Mouse (Mus musculus) MEL (cell line): Measurements from ENCODE around the gene Cnpy3. TPM values are rescaled to one million over a fixed set of nuclear protein-coding genes. Genes with fewer than 3 reads are reported as not detected.

Experiments used
- DNase-seq: peaks from one replicate; pipeline ENCODE4 v3.0.0; 2011; ENCODE audit warnings: low read depth, low spot score
- H3K27ac ChIP-seq: 2 replicates; pipeline ENCODE4 v1.5.1; 2012; ENCODE audit warnings: low read depth, mild to moderate bottlenecking, control low read depth, low read length, moderate library complexity; ENCODE audit not compliant: control insufficient read depth
- H3K27me3 ChIP-seq, 2 experiments: fragments of 150-350 bp in 1 of 2; sonication (generic) in 1 of 2; 2 replicates each; pipeline ENCODE4 v1.6.1; 2012; ENCODE audit warnings: low read length in 2 of 2, mild to moderate bottlenecking in 2 of 2, improper control_type of control experiment in 1 of 2, moderate library complexity in 1 of 2; ENCODE audit not compliant: insufficient read depth in 2 of 2, control insufficient read depth in 1 of 2
- H3K36me3 ChIP-seq, 2 experiments: 2 replicates each; pipeline ENCODE4 v1.6.1; 2012 to 2014; ENCODE audit warnings: low read length in 2 of 2, improper control_type of control experiment in 1 of 2, inconsistent platforms in 1 of 2, mild to moderate bottlenecking in 1 of 2; ENCODE audit not compliant: insufficient read depth in 2 of 2, control insufficient read depth in 1 of 2
- H3K4me1 ChIP-seq, 2 experiments: fragments of 150-350 bp in 1 of 2; sonication (generic) in 1 of 2; 2 replicates each; pipeline ENCODE4 v1.6.1; 2012; ENCODE audit warnings: low read length in 2 of 2, improper control_type of control experiment in 1 of 2, mild to moderate bottlenecking in 1 of 2; ENCODE audit not compliant: insufficient read depth in 2 of 2, control insufficient read depth in 1 of 2
- H3K4me3 ChIP-seq, 2 experiments: fragments of 150-350 bp in 1 of 2; sonication (generic) in 1 of 2; 2 replicates each; pipeline ENCODE4 v1.5.1; 2012; ENCODE audit warnings: low read depth in 2 of 2, low read length in 2 of 2, mild to moderate bottlenecking in 2 of 2, moderate library complexity in 2 of 2, control low read depth in 1 of 2, improper control_type of control experiment in 1 of 2; ENCODE audit not compliant: control insufficient read depth in 1 of 2, insufficient read depth in 1 of 2
- H3K79me2 ChIP-seq: 2 replicates; pipeline ENCODE4 v1.6.1; 2012; ENCODE audit warnings: mild to moderate bottlenecking, low read length, moderate library complexity; ENCODE audit not compliant: control insufficient read depth, poor library complexity, insufficient read depth
- H3K9ac ChIP-seq: 2 replicates; pipeline ENCODE4 v1.6.1; 2012; ENCODE audit warnings: low read depth, mild to moderate bottlenecking, control low read depth, low read length, moderate library complexity; ENCODE audit not compliant: control insufficient read depth, poor library complexity, severe bottlenecking
- H3K9me3 ChIP-seq: fragments of 150-350 bp; sonication (generic); replicated peaks from 2 replicates; pipeline ENCODE4 v1.6.1; 2012; ENCODE audit warnings: mild to moderate bottlenecking, low read length, improper control_type of control experiment, moderate library complexity; ENCODE audit not compliant: insufficient read depth
- BHLHE40 ChIP-seq: IDR thresholded peaks from 2 replicates; pipeline ENCODE4 v1.6.1; 2012; ENCODE audit warnings: low read depth, mild to moderate bottlenecking, inconsistent platforms, low read length, improper control_type of control experiment, borderline replicate concordance
- CHD1 ChIP-seq: IDR thresholded peaks from 2 replicates; pipeline ENCODE4 v1.6.1; 2012; ENCODE audit warnings: low read depth, mild to moderate bottlenecking, inconsistent platforms, low read length, improper control_type of control experiment
- CHD2 ChIP-seq: IDR thresholded peaks from 2 replicates; pipeline ENCODE4 v1.6.1; 2011; ENCODE audit warnings: low read length, improper control_type of control experiment
- CTCF ChIP-seq, 3 experiments: IDR thresholded peaks in 2 of 3; conservative IDR thresholded peaks in 1 of 3; 2 replicates each; pipeline ENCODE4 v1.5.1; 2011 to 2012; ENCODE audit warnings: low read length in 3 of 3, low read depth in 2 of 3, mild to moderate bottlenecking in 2 of 3, improper control_type of control experiment in 1 of 3, inconsistent platforms in 1 of 3, mixed read lengths in 1 of 3, moderate library complexity in 1 of 3; ENCODE audit not compliant: control insufficient read depth in 1 of 3, insufficient read depth in 1 of 3, poor library complexity in 1 of 3, severe bottlenecking in 1 of 3
- E2F4 ChIP-seq: IDR thresholded peaks from 2 replicates; pipeline ENCODE4 v1.6.1; 2011; ENCODE audit warnings: low read depth, low read length, improper control_type of control experiment, borderline replicate concordance
- GABPA ChIP-seq: IDR thresholded peaks from 2 replicates; pipeline ENCODE4 v1.6.1; 2012; ENCODE audit warnings: low read depth, mild to moderate bottlenecking, inconsistent platforms, low read length, improper control_type of control experiment, moderate library complexity
- HCFC1 ChIP-seq: IDR thresholded peaks from 2 replicates; pipeline ENCODE4 v1.6.1; 2012; ENCODE audit warnings: low read depth, mild to moderate bottlenecking, inconsistent platforms, low read length, improper control_type of control experiment, moderate library complexity
- MAFK ChIP-seq: IDR thresholded peaks from 2 replicates; pipeline ENCODE4 v1.6.1; 2011; ENCODE audit warnings: low read depth, mild to moderate bottlenecking, low read length, improper control_type of control experiment, borderline replicate concordance
- MAX ChIP-seq: IDR thresholded peaks from 2 replicates; pipeline ENCODE4 v1.6.1; 2011; ENCODE audit warnings: low read length, improper control_type of control experiment
- MXI1 ChIP-seq: IDR thresholded peaks from 2 replicates; pipeline ENCODE4 v1.6.1; 2011; ENCODE audit warnings: mild to moderate bottlenecking, low read depth, low read length, improper control_type of control experiment
- MYB ChIP-seq: IDR thresholded peaks from 2 replicates; pipeline ENCODE4 v1.6.1; 2011; ENCODE audit warnings: mild to moderate bottlenecking, low read depth, low read length, improper control_type of control experiment
- MYC ChIP-seq: IDR thresholded peaks from 2 replicates; pipeline ENCODE4 v1.6.1; 2011; ENCODE audit warnings: low read depth, mild to moderate bottlenecking, low read length, improper control_type of control experiment, moderate library complexity
- NRF1 ChIP-seq: IDR thresholded peaks from 2 replicates; pipeline ENCODE4 v1.6.1; 2014; ENCODE audit warnings: low read depth, mild to moderate bottlenecking, inconsistent platforms, low read length, improper control_type of control experiment, moderate library complexity; ENCODE audit not compliant: poor library complexity, insufficient read depth, severe bottlenecking
- POLR2A ChIP-seq, 2 experiments: IDR thresholded peaks; 2 replicates each; pipeline ENCODE4 v1.6.1; 2011 to 2012; ENCODE audit warnings: low read length in 2 of 2, mild to moderate bottlenecking in 2 of 2, control low read depth in 1 of 2, improper control_type of control experiment in 1 of 2, low read depth in 1 of 2, moderate library complexity in 1 of 2; ENCODE audit not compliant: control insufficient read depth in 1 of 2, insufficient read depth in 1 of 2, poor library complexity in 1 of 2
- POLR2AphosphoS2 ChIP-seq: IDR thresholded peaks from 2 replicates; pipeline ENCODE4 v1.6.1; 2011; ENCODE audit warnings: low read length, improper control_type of control experiment
- POLR2AphosphoS5 ChIP-seq: IDR thresholded peaks from 2 replicates; pipeline ENCODE4 v1.6.1; 2012; ENCODE audit warnings: low read depth, borderline replicate concordance, mild to moderate bottlenecking, inconsistent platforms, low read length, moderate library complexity, mixed read lengths
- RCOR1 ChIP-seq: IDR thresholded peaks from 2 replicates; pipeline ENCODE4 v1.6.1; 2012; ENCODE audit warnings: low read depth, mild to moderate bottlenecking, inconsistent platforms, low read length, improper control_type of control experiment
- SIN3A ChIP-seq: IDR thresholded peaks from 2 replicates; pipeline ENCODE4 v1.6.1; 2012; ENCODE audit warnings: low read length, improper control_type of control experiment, inconsistent platforms
- SMC3 ChIP-seq: IDR thresholded peaks from 2 replicates; pipeline ENCODE4 v1.6.1; 2011; ENCODE audit warnings: low read depth, low read length, improper control_type of control experiment
- TAL1 ChIP-seq: IDR thresholded peaks from 2 replicates; pipeline ENCODE4 v1.6.1; 2012; ENCODE audit warnings: mild to moderate bottlenecking, inconsistent platforms, low read length, moderate library complexity, mixed read lengths
- TCF12 ChIP-seq: IDR thresholded peaks from 2 replicates; pipeline ENCODE4 v1.6.1; 2014; ENCODE audit warnings: low read depth, mild to moderate bottlenecking, inconsistent platforms, low read length, improper control_type of control experiment, moderate library complexity
- USF1 ChIP-seq: IDR thresholded peaks from 2 replicates; pipeline ENCODE4 v1.6.1; 2014; ENCODE audit warnings: low read depth, mild to moderate bottlenecking, inconsistent platforms, low read length, improper control_type of control experiment, moderate library complexity
- USF2 ChIP-seq, 2 experiments: IDR thresholded peaks; 2 replicates each; pipeline ENCODE4 v1.6.1; 2011 to 2012; ENCODE audit warnings: improper control_type of control experiment in 2 of 2, low read length in 2 of 2, borderline replicate concordance in 1 of 2, inconsistent platforms in 1 of 2, low read depth in 1 of 2, mild to moderate bottlenecking in 1 of 2; ENCODE audit not compliant: insufficient read depth in 1 of 2
- ZKSCAN1 ChIP-seq: IDR thresholded peaks from 2 replicates; pipeline ENCODE4 v1.6.1; 2012; ENCODE audit warnings: low read depth, mild to moderate bottlenecking, inconsistent platforms, low read length, improper control_type of control experiment, moderate library complexity
- ZMIZ1 ChIP-seq: IDR thresholded peaks from 2 replicates; pipeline ENCODE4 v1.6.1; 2012; ENCODE audit warnings: low read depth, mild to moderate bottlenecking, inconsistent platforms, low read length, improper control_type of control experiment, moderate library complexity
- ZNF384 ChIP-seq: IDR thresholded peaks from 2 replicates; pipeline ENCODE4 v1.6.1; 2012; ENCODE audit warnings: low read depth, mild to moderate bottlenecking, inconsistent platforms, low read length, improper control_type of control experiment
- polyA plus RNA-seq, 2 experiments: library from polyadenylated mRNA; stranded (reverse) in 1 of 2; unstranded in 1 of 2; fragments of >175 nt in 1 of 2; fragments of >200 nt in 1 of 2; gene quantifications; 2 replicates each; pipeline versions ENCODE4 v1.2.1 to v1.2.4; 2012; ENCODE audit warnings: low replicate concordance in 2 of 2, low read depth in 1 of 2; ENCODE audit not compliant: insufficient read length in 2 of 2, insufficient read depth in 1 of 2, missing spikeins in 1 of 2
- total RNA-seq: library from RNA; depleted of rRNA; stranded (reverse); fragments of 300-350 nt; gene quantifications from 2 replicates; pipeline ENCODE4 v1.2.3, GENCODE M21; 2012

The Cnpy3 gene
- total and polyA plus RNA-seq, 3 experiments, result 61.4 to 90.2 TPM; not detected in 1

- Histone ChIP-seq H3K27me3 (no peaks in the 10 kb centered on the region), H3K36me3 (peaks cover 12% of the 10 kb centered on the region in 2 experiments), H3K79me2 (peaks cover 27% of the 10 kb centered on the region), H3K4me3 (no peak overlapping the region), H3K9me3 (no peaks in the 10 kb centered on the region), H3K27ac (no peak overlapping the region), H3K9ac (no peak overlapping the region), H3K4me1 (peaks cover 2 to 9% of the 10 kb centered on the region in 2 experiments; a peak in 3 of 4 replicates)
- TF ChIP-seq MYB (no peak), TAL1 (no peak), POLR2A (IDR thresholded peaks at IDR 0.05; ENCODE audit: control insufficient read depth in 1 of 2, insufficient read depth in 1 of 2, low read depth in 1 of 2, low read length in 2 of 2, poor library complexity in 1 of 2) (no peak), POLR2AphosphoS5 (no peak), POLR2AphosphoS2 (no peak), CHD1 (no peak), ZNF384 (no peak), MAX (no peak), CHD2 (no peak), CTCF (IDR thresholded peaks at IDR 0.05 in 2 of 3, conservative IDR thresholded peaks at IDR 0.05 in 1 of 3; ENCODE audit: control insufficient read depth in 1 of 3, insufficient read depth in 1 of 3, low read depth in 2 of 3, low read length in 3 of 3, poor library complexity in 1 of 3, severe bottlenecking in 1 of 3) (no peak)
- DNase-seq, result no peak
Observed at GRCm38 (mm10) chr17:46747806-46748205, 4.2 kb downstream of the Cnpy3 start.

DNA sequence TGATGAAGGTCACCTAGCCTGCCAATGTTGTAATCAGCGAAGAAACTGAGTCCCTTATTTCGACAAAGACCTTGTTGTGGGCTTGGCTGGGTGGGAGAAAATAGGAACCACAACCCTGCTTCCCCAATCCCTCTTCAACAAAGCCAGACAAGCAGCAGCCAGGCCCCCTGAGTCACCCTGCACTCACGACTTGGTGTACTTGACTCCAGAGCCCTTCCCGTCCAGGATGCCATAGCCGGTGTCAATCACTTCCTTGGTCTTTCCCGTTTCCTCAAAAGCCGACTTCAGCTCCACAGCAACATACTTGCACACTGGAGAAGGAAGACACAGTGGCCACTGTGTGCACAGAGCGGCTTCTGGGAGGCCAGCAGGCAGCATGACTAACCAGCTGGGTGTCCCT is 4.8 kb downstream of the Cnpy3 start:
- no peak for TF ChIP-seq MAFK
- no peak for TF ChIP-seq NRF1
- TF ChIP-seq BHLHE40, result no peak
- TF ChIP-seq POLR2AphosphoS5, result no peak
- no peak for TF ChIP-seq MXI1
- no peak for TF ChIP-seq ZKSCAN1
- TF ChIP-seq USF2 (IDR thresholded peaks at IDR 0.05; ENCODE audit: borderline replicate concordance in 1 of 2, insufficient read depth in 1 of 2, low read depth in 1 of 2, low read length in 2 of 2), result no peak
- Histone ChIP-seq H3K9ac (no peak overlapping the region), H3K4me3 (no peak overlapping the region), H3K79me2 (peaks cover 27% of the 10 kb centered on the region), H3K36me3 (peaks cover 9 to 12% of the 10 kb centered on the region in 2 experiments), H3K27me3 (no peaks in the 10 kb centered on the region), H3K9me3 (no peaks in the 10 kb centered on the region), H3K27ac (no peak overlapping the region), H3K4me1 (peaks cover 2 to 6% of the 10 kb centered on the region in 2 experiments; a peak in 3 of 4 replicates)
- DNase-seq, result no peak

- H3K9me3 ChIP-seq, result no peaks in the 10 kb centered on the region
- no peak overlapping the region for H3K27ac ChIP-seq
- H3K9ac ChIP-seq, result no peak overlapping the region
- DNase-seq, result no peak
- peaks cover under 1% of the 10 kb centered on the region in 2 experiments; a peak in 2 of 4 replicates for H3K4me1 ChIP-seq
- H3K4me3 ChIP-seq, result no peak overlapping the region
- H3K27me3 ChIP-seq, result no peaks in the 10 kb centered on the region
- H3K79me2 ChIP-seq, result peaks cover 20% of the 10 kb centered on the region
- H3K36me3 ChIP-seq, result peaks cover 4 to 12% of the 10 kb centered on the region in 2 experiments
- no peak for TF ChIP-seq SMC3
- TF ChIP-seq ZNF384, result no peak
- TF ChIP-seq CTCF (IDR thresholded peaks at IDR 0.05 in 2 of 3, conservative IDR thresholded peaks at IDR 0.05 in 1 of 3; ENCODE audit: control insufficient read depth in 1 of 3, insufficient read depth in 1 of 3, low read depth in 2 of 3, low read length in 3 of 3, poor library complexity in 1 of 3, severe bottlenecking in 1 of 3), result no peak
- no peak for TF ChIP-seq ZMIZ1
- TF ChIP-seq HCFC1, result no peak
- TF ChIP-seq TCF12, result no peak
- TF ChIP-seq GABPA, result no peak
- no peak for TF ChIP-seq MYC
- no peak for TF ChIP-seq ZKSCAN1
- no peak for TF ChIP-seq CHD2
- TF ChIP-seq MAX, result no peak
- TF ChIP-seq E2F4, result no peak
- no peak for TF ChIP-seq MAFK
- TF ChIP-seq TAL1, result no peak
- TF ChIP-seq USF1, result no peak
- no peak for TF ChIP-seq RCOR1
- no peak for TF ChIP-seq SIN3A
Observed at GRCm38 (mm10) chr17:46745506-46745905, 6.5 kb downstream of the Cnpy3 start.
